Mouse (Mus musculus) ES-Bruce4 (cell line): Measurements from ENCODE around the gene Fars2.

ENCODE experiments used
- CTCF ChIP-seq: IDR thresholded peaks from one replicate; pipeline ENCODE4 v1.8.1; 2011; ENCODE audit warnings: low read depth, low read length
- EP300 ChIP-seq: IDR thresholded peaks from 2 replicates; pipeline ENCODE4 v1.6.1; 2011; ENCODE audit warnings: low read depth, low read length; ENCODE audit not compliant: insufficient read depth
- POLR2A ChIP-seq: IDR thresholded peaks from one replicate; pipeline ENCODE4 v1.8.1; 2011; ENCODE audit warnings: low read length; ENCODE audit not compliant: insufficient read depth

- TF ChIP-seq POLR2A (no peak), EP300 (no peak), CTCF (no peak)
Observed at GRCm38 (mm10) chr13:36680690-36681355, 563.6 kb downstream of the Fars2 start.
